ENCODE assay signal across 10 mouse cellular contexts in genomic region chr7:29393292-29393691, GRCm38 (mm10).
DNase-seq lines count a peak whose midpoint lies in the region; ATAC-seq and TF ChIP-seq lines count a peak whose summit lies in the region.
"Had no signal": no experiment of that assay in that cellular context is flagged by ENCODE, and none has a peak within 500 bp of the region (broad histone marks: within the 10 kb centered on the region; RNA-seq: fewer than 3 reads in every experiment).

No protein-coding gene starts in this region.

- no peaks in the 10 kb centered on the region for H3K9me3 ChIP-seq in hindbrain, embryonic 13.5 days
- H3K9me3 ChIP-seq in hindbrain, embryonic 10.5 days = no peaks in the 10 kb centered on the region
- H3K9me3 ChIP-seq in G1E (replicated peaks) = peaks cover 15% of the 10 kb centered on the region
- no peaks in the 10 kb centered on the region for H3K9me3 ChIP-seq in hindbrain, postnatal 0 days (ENCODE audit: low read length)
- H3K9me3 ChIP-seq: heart, embryonic 12.5 days had no signal

- TF ChIP-seq CTCF in G1E (IDR thresholded peaks at IDR 0.05; ENCODE audit: low read depth, low read length) = no peak
- no peak for TF ChIP-seq CTCF in hindbrain, postnatal 0 days (IDR thresholded peaks at IDR 0.05; ENCODE audit: low read depth)

- no peaks in the 10 kb centered on the region for H3K27me3 ChIP-seq in hindbrain, embryonic 13.5 days
- H3K27me3 ChIP-seq in hindbrain, embryonic 10.5 days (ENCODE audit: insufficient read depth, poor library complexity, severe bottlenecking) = no peaks in the 10 kb centered on the region
- H3K27me3 ChIP-seq in G1E (ENCODE audit: insufficient read depth, low read length) = no peaks in the 10 kb centered on the region
- no peaks in the 10 kb centered on the region for H3K27me3 ChIP-seq in hindbrain, postnatal 0 days (ENCODE audit: insufficient read depth, low read length)

- peak overlapping the region; percentile 39; the same call in 1 of the 2 replicates for H3K9ac ChIP-seq in hindbrain, embryonic 13.5 days
- no peak overlapping the region for H3K9ac ChIP-seq in hindbrain, postnatal 0 days (replicated peaks; ENCODE audit: low read length)
- H3K9ac ChIP-seq: heart, embryonic 12.5 days had no signal

- peaks cover 42% of the 10 kb centered on the region for H3K36me3 ChIP-seq in hindbrain, embryonic 13.5 days
- peaks cover 54% of the 10 kb centered on the region for H3K36me3 ChIP-seq in hindbrain, embryonic 10.5 days
- peaks cover 78% of the 10 kb centered on the region for H3K36me3 ChIP-seq in G1E (replicated peaks)
- H3K36me3 ChIP-seq in hindbrain, postnatal 0 days (ENCODE audit: insufficient read depth, low read length) = peaks cover 31% of the 10 kb centered on the region
- H3K36me3 ChIP-seq: heart, embryonic 12.5 days had no signal

- no peak for DNase-seq in hindbrain, embryonic 10.5 days (ENCODE audit: low spot score)
- DNase-seq in G1E (ENCODE audit: low spot score) (no peak), adipocyte (ENCODE audit: low spot score) (no peak)
- peak; percentile 90 to 95 for DNase-seq in cerebellum, adult 18-20 months
- DNase-seq in hindbrain, postnatal 0 days (ENCODE audit: low spot score) = peak; percentile 85
- no peak for DNase-seq in adrenal gland, adult 18-20 months (ENCODE audit: low spot score in 2 of 2)
- DNase-seq in kidney, postnatal 36 days = no peak
- DNase-seq: kidney, adult 11 months had no signal

- no peak overlapping the region for H3K27ac ChIP-seq in hindbrain, embryonic 13.5 days
- no peak overlapping the region for H3K27ac ChIP-seq in hindbrain, embryonic 10.5 days
- H3K27ac ChIP-seq in hindbrain, postnatal 0 days = peak overlapping the region; percentile 66

- WGBS in hindbrain, embryonic 13.5 days = 92% methylated on average over 10 of the region's 10 CpGs
- WGBS in hindbrain, embryonic 10.5 days = 94% methylated on average over 10 of the region's 10 CpGs
- 51% methylated on average over 10 of the region's 10 CpGs for whole genome bisulfite sequencing in hindbrain, postnatal 0 days

- H3K4me2 ChIP-seq in hindbrain, embryonic 13.5 days = no peak overlapping the region
- no peak overlapping the region for H3K4me2 ChIP-seq in hindbrain, postnatal 0 days (ENCODE audit: low read depth, low read length)
- H3K4me2 ChIP-seq: heart, embryonic 12.5 days had no signal

- peaks cover 26% of the 10 kb centered on the region for H3K4me1 ChIP-seq in hindbrain, embryonic 13.5 days (replicated peaks)
- H3K4me1 ChIP-seq in hindbrain, embryonic 10.5 days (replicated peaks) = 0 out of 2 replicates have a peak, but pooled peaks cover 6% of the 10 kb centered on the region
- peaks cover 48% of the 10 kb centered on the region for H3K4me1 ChIP-seq in G1E (ENCODE audit: insufficient read depth, low read depth, low read length)
- no peaks in the 10 kb centered on the region; the same call in 1 of the 2 replicates for H3K4me1 ChIP-seq in hindbrain, postnatal 0 days (ENCODE audit: insufficient read depth, low read length)

- no peak overlapping the region for H3K4me3 ChIP-seq in hindbrain, embryonic 13.5 days
- H3K4me3 ChIP-seq in hindbrain, embryonic 10.5 days = no peak overlapping the region
- H3K4me3 ChIP-seq in G1E (ENCODE audit: low read depth, low read length) = peak overlapping the region; percentile 25; the same call in 1 of the 2 replicates
- H3K4me3 ChIP-seq in hindbrain, postnatal 0 days (ENCODE audit: low read length) = no peak overlapping the region
- H3K4me3 ChIP-seq: heart, embryonic 12.5 days had no signal

- ATAC-seq in hindbrain, embryonic 13.5 days (ENCODE audit: low FRiP score) = peak; percentile 65
- no peak for ATAC-seq in G1E (ENCODE audit: extremely low read depth, insufficient number of reproducible peaks, low FRiP score, poor library complexity, severe bottlenecking)
- peak; percentile 79 for ATAC-seq in hindbrain, postnatal 0 days

Comparison
In these comparisons a context has a peak if more than half of its experiments do, and no peak if none do; other contexts are left out.
1. DNase-seq: peak in cerebellum, adult 18-20 months (2 of 2) and hindbrain, postnatal 0 days (single experiment); none in hindbrain, embryonic 10.5 days (single experiment), G1E (single experiment), adrenal gland, adult 18-20 months (0 of 2), adipocyte (single experiment) and kidney, postnatal 36 days (0 of 2).